Mouse (Mus musculus) neutrophil, adult 59 days (primary cell): ENCODE data around the gene Ndp. TPM values are rescaled to one million over a fixed set of nuclear protein-coding genes. Genes with fewer than 3 reads are reported as not detected.

Experiments
- total RNA-seq, 2 experiments: library from RNA; stranded (reverse); gene quantifications; 1 replicate in 1 of 2; 2 replicates in 1 of 2; pipeline ENCODE4 v1.2.4; 2023

Ndp gene
- not detected for total RNA-seq

GRCm38 (mm10) chrX:16911241-16911873 lies at the start of gene Ndp:
Ndp (minus strand) TSS chrX:16911774.

Other genes starting within 250 kb of the Ndp start
- gene Maob, start 94.4 kb downstream of the Ndp start, total RNA-seq: 1 to 10 TPM; 1.4 to 3.0 TPM